Mouse (Mus musculus): ENCODE data around the gene Ucn2.

GRCm38 (mm10) chr9:108999167-108999526, 13.3 kb downstream of the Ucn2 start:
- TF ChIP-seq CTCF (IDR thresholded peaks at IDR 0.05; ENCODE audit: insufficient read depth, low read length) (no peak), POLR2A (IDR thresholded peaks at IDR 0.05; ENCODE audit: borderline replicate concordance, extremely low read depth, low read depth, low read length) (no peak)

All from lung, adult 2 months (tissue).